Mouse (Mus musculus): ENCODE measurements around the gene Slc28a1.

GRCm38 (mm10) chr7:81075299-81075698 lies 39.3 kb upstream of the Slc28a1 start:
- TF ChIP-seq CTCF (IDR thresholded peaks at IDR 0.05; ENCODE audit: insufficient read depth, low read length): no peak
- no peak for TF ChIP-seq POLR2A (IDR thresholded peaks at IDR 0.05; ENCODE audit: borderline replicate concordance, extremely low read depth, low read depth, low read length)
